Mouse (Mus musculus): ENCODE results near the gene Ift80. TPM values are rescaled to one million over a fixed set of nuclear protein-coding genes. Genes with fewer than 3 reads are reported as not detected.
A peak's percentile ranks its signal among the peaks of the same experiment; 100 is the strongest.

Ift80 gene
- polyA plus RNA-seq, 1 experiment from 2014 or later = 24.5 TPM

GRCm38 (mm10) chr3:68844025-68844424 is 160.3 kb downstream of the Ift80 start:
- no peak overlapping the region for H3K4me2 ChIP-seq (replicated peaks)
- H3K27me3 ChIP-seq = no peaks in the 10 kb centered on the region
- H3K36me3 ChIP-seq = no peaks in the 10 kb centered on the region
- no peak overlapping the region for H3K4me3 ChIP-seq
- H3K9me3 ChIP-seq = no peaks in the 10 kb centered on the region
- no peaks in the 10 kb centered on the region for H3K4me1 ChIP-seq
- no peak overlapping the region for H3K9ac ChIP-seq
- no peak overlapping the region for H3K27ac ChIP-seq
- 92% methylated on average over 4 of the region's 4 CpGs for WGBS
- no peak for ATAC-seq (ENCODE audit: insufficient number of reproducible peaks, insufficient read depth, low FRiP score, low TSS enrichment)

MicroRNAs encoded within 50 kb of the gene (microRNA counts, 519-probe panel; counts per million panel counts)
- microRNA mmu-miR-15b = 6,986 counts per million, percentile 97 among the panel's probes with 10 or more counts

Small RNAs within 50 kb of the gene (microRNA-seq; reads per million reads assigned to microRNA genes)
- gene Mir15b (1,651 reads per million, percentile 81 among the genes with 10 or more reads in this experiment), gene Mir16-2 (504 reads per million, percentile 69 among the genes with 10 or more reads in this experiment)

Other genes starting within 250 kb of the Ift80 start
- gene 1110032F04Rik, start 135.0 kb downstream of the Ift80 start, polyA plus RNA-seq (2016; fragmentation: Nextera tagmentation; extraction: Ambion mirVana) = 2.0 and 2.4 TPM in 2 replicates
- gene Smc4, start 168 bp upstream of the Ift80 start, polyA plus RNA-seq (2016; fragmentation: Nextera tagmentation; extraction: Ambion mirVana) = 168 and 174 TPM in 2 replicates
- 165 and 167 TPM in 2 replicates for gene Trim59, start 40.2 kb upstream of the Ift80 start, polyA plus RNA-seq (2016; fragmentation: Nextera tagmentation; extraction: Ambion mirVana)
- gene Kpna4, start 122.5 kb upstream of the Ift80 start, polyA plus RNA-seq (2016; fragmentation: Nextera tagmentation; extraction: Ambion mirVana) = 45.7 and 47.9 TPM in 2 replicates
- gene Arl14, start 217.8 kb upstream of the Ift80 start, polyA plus RNA-seq (2016; fragmentation: Nextera tagmentation; extraction: Ambion mirVana) = not detected in 2 replicates